Mouse (Mus musculus) left cerebral cortex, adult 18-20 months (tissue): Measurements from ENCODE around the gene Wdr66. TPM values are rescaled to one million over a fixed set of nuclear protein-coding genes. Genes with fewer than 3 reads are reported as not detected.

Experiments used
- DNase-seq, 2 experiments: peaks; one replicate each; pipeline ENCODE4 v3.0.0; 2021 to 2022; ENCODE audit warnings: low spot score in 2 of 2, mixed read lengths in 1 of 2
- total RNA-seq, 2 experiments: library from RNA; stranded (reverse); gene quantifications; 2 replicates each; pipeline ENCODE4 v1.2.3; 2021

Wdr66 gene
- total RNA-seq, 2 experiments from 2014 or later: 3.8 to 4.2 TPM

DNA sequence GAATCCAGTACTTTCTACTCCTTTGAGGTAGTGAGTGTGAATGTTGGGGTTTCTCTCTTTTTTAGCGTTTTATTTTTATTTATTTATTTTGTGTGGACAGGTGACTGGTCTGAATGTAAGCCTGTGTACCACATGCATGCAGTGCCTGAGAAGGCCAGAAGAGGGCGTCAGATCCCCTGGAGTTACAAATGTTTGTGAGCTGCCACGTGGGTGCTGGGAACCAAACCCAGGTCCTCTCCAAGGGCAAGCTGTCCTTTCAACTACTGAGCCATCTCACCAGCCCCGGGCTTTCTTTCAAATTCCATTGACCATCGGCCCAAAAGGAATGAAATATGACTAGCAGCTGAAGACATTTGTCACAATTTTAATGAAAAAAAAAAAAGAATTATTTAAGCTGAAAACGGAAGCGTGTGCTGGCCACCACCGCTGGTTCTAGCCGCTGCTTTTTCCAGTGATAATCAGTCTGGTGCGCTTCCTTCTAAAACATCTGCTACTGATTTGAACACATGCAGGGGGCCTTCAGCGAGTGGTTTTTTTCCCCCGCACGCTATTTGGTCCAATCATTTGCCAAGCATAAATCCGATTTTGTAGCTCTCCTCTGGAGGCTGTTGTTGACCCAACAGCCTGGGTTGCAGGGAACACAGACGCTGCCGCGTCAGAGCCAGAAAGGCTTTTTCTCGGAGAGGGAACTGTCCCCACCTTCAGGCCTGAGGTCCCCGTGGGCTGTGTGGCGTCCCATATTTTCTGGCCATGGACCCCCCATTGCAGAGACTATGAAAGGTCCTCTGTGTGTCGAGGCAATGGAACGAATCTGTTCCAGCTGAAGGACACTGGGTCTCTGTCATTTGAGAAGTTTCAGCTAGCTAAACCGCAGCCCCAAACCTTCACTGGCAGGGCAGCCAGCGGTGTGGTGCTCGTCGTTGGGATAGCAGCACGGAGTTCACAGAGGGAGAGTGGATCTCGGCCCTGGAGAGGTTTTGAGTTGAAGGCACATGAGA is 16.9 kb downstream of the Wdr66 start:
- no peak for DNase-seq

GRCm38 (mm10) chr5:123270917-123271316 is 19.0 kb downstream of the Wdr66 start:
- no peak for DNase-seq

DNA sequence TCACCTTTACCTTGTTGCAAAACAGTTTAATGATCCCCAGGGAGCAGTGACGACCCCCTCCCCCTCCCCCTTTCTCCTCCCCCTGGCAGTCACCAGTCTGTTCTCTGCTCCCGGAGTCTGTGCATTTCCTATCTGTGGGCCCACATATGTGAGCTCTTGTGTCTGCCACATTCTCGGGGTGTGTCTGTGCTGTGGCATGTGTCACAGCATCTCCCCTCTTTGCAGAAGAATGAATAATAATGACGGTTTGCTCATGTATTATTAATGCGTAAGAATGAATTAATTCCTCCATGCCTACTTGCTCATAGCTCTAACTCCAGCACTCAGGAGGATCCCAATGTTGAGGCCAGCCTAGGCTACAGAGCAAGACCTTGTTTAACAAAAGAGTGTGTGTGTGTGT is 21.0 kb downstream of the Wdr66 start:
- DNase-seq: no peak

DNA sequence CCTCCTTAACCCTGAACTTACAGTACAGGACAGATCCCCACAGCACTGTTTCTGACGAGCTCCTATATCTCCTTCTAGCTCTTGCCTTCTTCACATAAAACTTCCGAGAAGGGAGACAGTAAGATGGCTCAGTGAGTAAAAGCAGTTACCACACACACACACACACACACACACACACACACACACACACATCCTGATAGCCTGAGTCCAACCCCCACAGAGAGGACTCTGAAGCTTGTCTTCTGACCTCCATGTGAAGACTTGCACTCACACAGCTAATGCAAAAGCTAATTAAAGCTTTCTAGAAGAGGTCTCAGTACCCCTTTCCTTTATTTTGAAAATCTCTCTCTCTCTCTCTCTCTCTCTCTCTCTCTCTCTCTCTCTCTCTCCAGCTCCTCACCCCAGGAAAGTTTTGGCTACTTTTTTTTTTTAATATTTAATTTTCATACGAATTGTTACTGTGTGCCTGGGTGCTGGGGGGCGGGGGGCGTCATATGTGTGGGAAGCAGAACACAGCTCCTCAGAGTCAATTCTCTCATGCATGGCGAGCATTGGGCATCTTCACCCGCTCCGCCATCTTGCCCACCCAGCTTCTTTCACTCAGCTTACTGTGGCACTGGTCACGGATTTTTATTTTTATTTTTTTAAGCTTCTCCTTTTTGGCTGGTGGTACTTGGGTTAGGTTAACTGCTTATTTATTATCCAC is 24.9 kb downstream of the Wdr66 start:
- no peak for DNase-seq

- no peak for DNase-seq
Measured at GRCm38 (mm10) chr5:123277342-123277701, 25.4 kb downstream of the Wdr66 start.

- no peak for DNase-seq
Measured at GRCm38 (mm10) chr5:123277704-123278103, 25.8 kb downstream of the Wdr66 start.

DNA sequence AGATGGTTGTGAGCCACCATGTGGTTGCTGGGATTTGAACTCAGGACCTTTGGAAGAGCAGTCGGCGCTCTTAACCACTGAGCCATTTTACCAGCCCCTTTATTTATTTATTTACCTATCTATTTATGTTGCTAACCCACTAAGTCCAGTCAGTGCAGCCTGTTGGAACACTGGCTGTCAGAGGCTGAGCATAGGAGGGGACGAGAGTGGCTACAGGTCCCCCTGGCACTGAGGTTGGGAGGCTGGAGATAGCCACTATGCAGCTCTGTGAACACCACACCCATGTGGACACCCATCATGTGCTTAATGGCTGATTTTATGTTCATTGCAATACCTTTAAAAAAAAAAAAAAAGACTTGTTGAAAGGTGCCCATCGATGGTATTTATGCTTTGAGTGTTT is 27.3 kb downstream of the Wdr66 start:
- DNase-seq: no peak

- no peak for DNase-seq
Measured at GRCm38 (mm10) chr5:123281336-123282136, 29.6 kb downstream of the Wdr66 start.

DNA sequence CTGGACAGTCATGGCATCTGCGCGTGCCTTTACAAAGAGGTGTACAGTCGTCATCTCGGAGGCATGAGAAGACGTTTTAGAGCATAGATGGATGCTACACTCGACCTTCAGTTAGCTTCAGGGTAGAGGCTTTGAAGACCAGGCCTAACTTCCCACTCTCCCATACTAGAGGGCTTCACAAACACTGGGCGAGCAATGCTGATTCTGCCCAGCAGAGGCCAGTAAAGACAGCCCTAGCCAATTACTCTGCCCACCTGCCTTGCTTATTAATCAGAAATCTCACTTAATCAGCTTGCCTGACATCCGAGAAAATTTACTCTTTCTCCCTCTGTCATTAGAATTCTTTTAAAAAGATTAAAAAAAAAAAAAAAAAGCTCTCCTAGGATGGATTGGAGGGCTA is 33.3 kb downstream of the Wdr66 start:
- DNase-seq: peak; percentile 29 to 42

- DNase-seq: peak in 1 of 2 experiments; percentile 23
Measured at GRCm38 (mm10) chr5:123288079-123288478, 36.2 kb downstream of the Wdr66 start.

DNA sequence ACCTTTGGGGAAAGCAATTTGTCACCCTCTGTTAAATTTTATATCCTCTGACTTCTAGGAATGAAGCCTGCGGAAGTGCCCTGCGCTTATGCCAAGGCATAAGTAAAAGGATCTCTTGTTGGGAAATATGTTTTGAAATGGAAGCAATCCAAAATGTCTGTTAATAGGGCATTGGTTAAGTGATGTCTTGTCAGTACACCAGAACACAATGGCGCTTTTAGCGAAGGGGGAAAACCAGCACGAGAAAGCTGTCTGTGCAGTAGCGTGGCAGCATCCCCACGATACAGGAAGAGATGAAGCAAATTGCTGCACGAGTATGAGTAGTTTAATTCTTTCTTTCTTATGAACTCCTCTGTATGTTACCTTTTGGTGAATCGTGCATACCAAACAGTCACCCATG is 42.8 kb downstream of the Wdr66 start:
- DNase-seq: no peak

DNA sequence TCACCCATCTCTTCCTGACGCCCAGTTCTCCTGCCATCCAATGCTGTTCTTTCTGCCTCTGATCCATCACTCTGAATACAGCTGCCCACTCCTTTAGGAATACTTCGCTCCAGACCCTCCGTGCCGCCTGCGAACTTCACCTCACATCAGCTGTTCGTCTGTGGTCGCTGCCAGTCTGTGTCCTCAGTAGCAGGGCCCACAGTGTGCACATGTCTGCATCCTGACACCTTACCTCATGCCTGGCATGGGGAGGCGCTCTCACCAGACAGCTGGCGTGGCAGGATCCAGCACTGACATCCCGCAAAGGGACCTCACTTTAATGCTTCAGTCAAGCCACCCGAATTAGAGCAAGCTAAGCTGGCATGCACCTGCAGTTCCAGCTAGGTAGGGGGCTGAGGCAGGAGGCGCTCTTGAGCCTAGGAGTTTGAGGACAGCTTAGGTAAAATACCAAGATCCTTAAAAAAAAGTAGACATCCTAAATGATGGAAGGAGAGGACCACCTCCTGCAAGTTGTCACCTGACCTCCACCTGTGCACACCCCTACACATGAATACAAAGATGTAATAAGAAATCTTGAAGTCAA is 44.4 kb downstream of the Wdr66 start:
- DNase-seq: no peak

- DNase-seq: no peak
Measured at GRCm38 (mm10) chr5:123296972-123297754, 45.3 kb downstream of the Wdr66 start.

DNA sequence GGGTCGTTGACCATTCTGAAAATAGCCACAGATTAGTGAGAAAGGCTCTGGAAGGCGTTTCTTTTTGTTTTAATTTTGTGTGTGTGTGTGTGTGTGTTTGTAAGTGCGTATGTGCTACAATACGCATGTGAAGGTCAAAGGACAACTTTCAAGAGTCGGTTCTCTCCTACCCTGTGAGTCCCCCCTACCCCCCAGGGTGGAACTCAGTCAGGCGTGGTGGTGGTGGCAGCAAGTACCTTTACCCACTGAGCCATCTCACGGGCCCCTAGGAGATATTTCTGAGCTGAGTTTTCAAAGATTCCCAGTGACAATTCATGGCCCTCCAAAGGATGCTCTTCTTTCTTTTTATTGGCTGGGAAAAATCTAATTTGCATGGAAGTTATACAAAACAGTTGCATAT is 45.9 kb downstream of the Wdr66 start:
- DNase-seq: no peak

DNA sequence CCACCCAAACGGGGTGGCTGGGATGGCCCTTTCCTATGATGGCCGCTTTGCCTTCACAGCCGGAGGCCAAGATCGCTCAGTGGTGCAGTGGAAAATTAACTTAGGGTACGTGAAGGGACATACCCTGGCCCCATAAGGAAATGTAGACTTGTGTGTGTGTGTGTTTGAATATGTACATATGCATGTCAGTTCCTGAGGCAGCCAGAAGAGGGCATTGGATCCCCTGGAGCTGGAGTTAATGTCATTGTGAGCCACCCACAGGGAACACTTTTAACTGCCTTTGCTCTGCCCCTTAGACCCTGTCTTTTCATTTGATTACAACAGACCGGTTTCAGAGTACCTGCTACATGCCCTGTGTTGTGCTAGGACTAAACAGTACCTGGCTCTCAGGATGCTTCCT is 46.6 kb downstream of the Wdr66 start:
- no peak for DNase-seq

GRCm38 (mm10) chr5:123300496-123301034 is 48.7 kb downstream of the Wdr66 start:
- no peak for DNase-seq

- no peak for DNase-seq
Measured at GRCm38 (mm10) chr5:123301780-123302521, 50.0 kb downstream of the Wdr66 start.

DNA sequence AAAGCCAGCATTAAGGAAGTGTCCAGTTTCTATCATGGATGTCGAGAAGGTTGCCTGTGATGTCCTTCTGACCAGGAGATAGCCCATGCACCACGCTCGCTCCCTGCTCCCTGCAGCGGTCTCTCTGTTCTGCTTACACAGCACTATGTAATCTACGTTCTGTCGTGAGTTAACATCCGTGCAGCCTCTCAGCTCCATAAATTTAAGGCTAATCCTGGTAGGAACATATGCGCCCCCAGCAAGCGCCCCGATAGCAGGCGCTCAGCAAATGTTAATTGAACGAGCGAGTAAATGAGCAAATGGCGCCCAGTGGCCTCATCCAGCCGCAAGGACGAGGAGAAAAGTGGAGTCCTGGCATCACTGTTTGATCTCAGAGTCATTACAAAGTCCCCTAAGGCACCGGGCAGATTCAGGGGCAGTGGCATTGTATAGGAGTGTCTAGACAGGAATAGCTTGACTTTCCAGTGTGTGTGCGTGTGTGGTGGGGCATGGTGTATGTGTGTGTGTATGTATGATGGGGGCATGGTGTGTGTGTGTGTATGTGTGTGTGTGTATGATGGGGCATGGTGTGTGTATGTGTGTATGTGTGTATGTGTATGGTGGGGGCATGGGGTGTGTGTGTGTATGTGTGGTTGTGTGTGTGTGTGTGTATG is 55.9 kb downstream of the Wdr66 start:
- no peak for DNase-seq

DNA sequence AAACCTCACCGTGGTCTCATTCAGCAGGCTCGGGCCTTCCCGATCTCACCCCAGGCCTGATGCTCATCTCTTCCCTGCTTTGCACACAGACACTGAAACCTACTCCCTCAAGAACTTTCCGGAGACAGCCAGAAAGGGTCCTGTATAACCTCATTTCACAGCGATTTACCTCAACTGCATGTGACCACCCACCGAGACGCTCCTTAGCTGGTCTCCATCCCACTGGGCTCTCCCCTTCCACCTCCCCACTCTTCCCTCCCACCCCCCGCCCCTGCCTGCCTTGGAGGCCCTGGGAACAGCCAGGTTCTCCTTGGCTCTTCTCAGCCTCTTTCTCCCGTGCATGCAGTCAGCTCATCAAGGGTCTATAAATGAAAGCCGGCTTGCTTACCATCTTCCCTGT is 57.9 kb downstream of the Wdr66 start:
- no peak for DNase-seq
